Mouse (Mus musculus) myocyte (in vitro differentiated cells): ENCODE data around the gene Fthl17a.

Source experiments
- E2F4 ChIP-seq: IDR thresholded peaks from one replicate; pipeline ENCODE4 v1.6.1; 2011; ENCODE audit warnings: mild to moderate bottlenecking, control low read depth, moderate library complexity; ENCODE audit not compliant: insufficient read depth
- MYOD1 ChIP-seq, 3 experiments: IDR thresholded peaks; one replicate each; pipeline ENCODE4 v1.6.1; 2011; ENCODE audit warnings: control low read depth in 2 of 3, low read depth in 2 of 3, mild to moderate bottlenecking in 2 of 3, moderate library complexity in 1 of 3; ENCODE audit not compliant: insufficient read length in 2 of 3, control insufficient read depth in 1 of 3
- MYOG ChIP-seq, 3 experiments: IDR thresholded peaks; one replicate each; pipeline ENCODE4 v1.6.1; 2011; ENCODE audit warnings: control low read depth in 2 of 3, low read depth in 2 of 3, mild to moderate bottlenecking in 2 of 3; ENCODE audit not compliant: insufficient read length in 2 of 3, control insufficient read depth in 1 of 3, insufficient read depth in 1 of 3
- REST ChIP-seq: IDR thresholded peaks from one replicate; pipeline ENCODE4 v1.6.1; 2011; ENCODE audit warnings: mild to moderate bottlenecking, control low read depth, moderate library complexity; ENCODE audit not compliant: insufficient read depth, insufficient read length

- TF ChIP-seq E2F4: no peak
- no peak for TF ChIP-seq MYOD1 (IDR thresholded peaks at IDR 0.05; ENCODE audit: control insufficient read depth in 1 of 3, insufficient read length in 2 of 3, low read depth in 2 of 3)
- TF ChIP-seq REST: no peak
- no peak for TF ChIP-seq MYOG (IDR thresholded peaks at IDR 0.05; ENCODE audit: control insufficient read depth in 1 of 3, insufficient read depth in 1 of 3, insufficient read length in 2 of 3, low read depth in 2 of 3)
Observed at GRCm38 (mm10) chrX:85271821-85272220, 22.3 kb downstream of the Fthl17a start.
